Mouse (Mus musculus): Measurements from ENCODE around the gene AK157302. TPM values are rescaled to one million over a fixed set of nuclear protein-coding genes. Genes with fewer than 3 reads are reported as not detected.
A peak's percentile ranks its signal among the peaks of the same experiment; 100 is the strongest.

Gene AK157302
- polyA plus RNA-seq, 1 experiment from 2014 or later = 0.24 TPM

DNA sequence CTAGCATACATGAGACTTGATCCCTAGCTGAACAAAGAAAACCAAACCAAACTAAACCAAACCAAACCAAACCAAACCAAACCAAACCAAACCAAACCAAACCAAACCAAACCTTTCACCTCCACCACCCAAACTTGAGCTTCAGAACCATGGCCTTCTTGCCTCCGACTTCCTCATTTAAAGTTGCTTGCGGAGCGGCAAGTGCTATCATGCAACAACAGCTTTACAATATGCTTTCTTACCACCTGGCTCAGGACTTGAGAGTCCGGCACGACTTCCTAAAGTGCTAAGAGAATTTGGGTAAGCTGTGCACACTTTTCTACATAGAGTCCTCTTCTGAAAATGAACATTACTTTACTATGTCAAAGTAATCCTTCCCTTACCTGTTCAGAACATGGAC lies 7.3 kb downstream of the AK157302 start:
- Histone ChIP-seq H3K9ac (ENCODE audit: low read length) (no peak overlapping the region), H3K27me3 (ENCODE audit: control insufficient read depth, insufficient read depth, low read length) (no peaks in the 10 kb centered on the region), H3K4me3 (ENCODE audit: low read depth, low read length) (no peak overlapping the region), H3K4me2 (ENCODE audit: low read depth, severe bottlenecking) (no peak overlapping the region), H3K36me3 (ENCODE audit: control insufficient read depth, insufficient read depth, low read length) (no peaks in the 10 kb centered on the region), H3K4me1 (ENCODE audit: control insufficient read depth, insufficient read depth, low read length) (no peaks in the 10 kb centered on the region), H3K27ac (replicated peaks; ENCODE audit: low read depth, low read length) (no peak overlapping the region), H3K9me3 (ENCODE audit: control insufficient read depth, low read length) (no peaks in the 10 kb centered on the region)
- no peak for ATAC-seq (ENCODE audit: insufficient number of reproducible peaks, low FRiP score, low TSS enrichment, low read depth)
- 87% methylated on average over 5 of the region's 5 CpGs for WGBS
- no peak for DNase-seq (ENCODE audit: low spot score)

DNA sequence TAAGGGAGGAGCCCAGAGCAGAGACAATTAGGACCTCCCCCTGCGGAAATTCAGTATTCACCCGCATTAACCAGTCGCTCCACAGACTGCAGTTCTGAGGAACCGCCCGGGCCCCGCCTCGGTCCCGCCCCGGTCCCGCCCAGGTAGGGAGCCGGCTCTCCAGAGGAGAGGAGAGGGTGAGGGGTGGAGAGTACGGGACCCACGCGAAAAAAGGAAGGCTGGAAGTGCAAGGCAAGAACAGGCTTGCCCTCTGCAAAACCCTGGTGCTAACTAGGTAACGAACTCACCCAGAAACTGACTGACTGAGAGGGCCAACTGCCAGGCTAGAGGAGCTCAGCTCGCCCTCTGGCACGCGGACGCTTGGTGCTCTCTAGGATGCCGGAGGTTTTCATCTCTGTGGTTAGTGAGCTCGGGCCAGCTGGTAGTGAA lies 11.2 kb downstream of the AK157302 start:
- Histone ChIP-seq H3K4me3 (ENCODE audit: low read depth, low read length) (peak overlapping the region; percentile 62), H3K27ac (replicated peaks; ENCODE audit: low read depth, low read length) (peak overlapping the region; percentile 65; the same call in 1 of the 2 replicates), H3K36me3 (ENCODE audit: control insufficient read depth, insufficient read depth, low read length) (no peaks in the 10 kb centered on the region), H3K9ac (ENCODE audit: low read length) (peak overlapping the region; percentile 69), H3K27me3 (ENCODE audit: control insufficient read depth, insufficient read depth, low read length) (no peaks in the 10 kb centered on the region), H3K4me2 (ENCODE audit: low read depth, severe bottlenecking) (peak overlapping the region; percentile 51), H3K9me3 (ENCODE audit: control insufficient read depth, low read length) (no peaks in the 10 kb centered on the region), H3K4me1 (ENCODE audit: control insufficient read depth, insufficient read depth, low read length) (no peaks in the 10 kb centered on the region)
- ATAC-seq (ENCODE audit: insufficient number of reproducible peaks, low FRiP score, low TSS enrichment, low read depth) = peak; percentile 98
- peak; percentile 90 for DNase-seq (ENCODE audit: low spot score)
- 0% methylated on average over 21 of the region's 21 CpGs for WGBS

DNA sequence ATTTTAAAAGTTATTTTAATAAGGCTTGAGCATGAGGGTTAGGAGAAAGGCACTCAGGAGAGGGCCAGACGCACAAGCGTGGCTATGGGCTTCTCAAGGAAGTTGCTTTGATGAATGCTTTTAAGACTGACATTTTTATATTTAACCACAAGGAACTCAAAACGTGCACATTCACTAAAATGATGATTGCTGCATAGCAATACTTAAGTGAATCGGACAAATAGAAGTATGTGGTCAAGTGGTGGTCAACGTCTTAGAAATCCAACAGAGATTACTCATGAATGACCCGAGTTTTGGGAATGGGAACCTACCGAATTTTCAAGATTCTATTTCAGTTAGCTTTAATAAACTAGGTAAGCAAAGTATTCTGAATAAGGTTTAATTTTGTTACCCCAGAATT lies 35.1 kb downstream of the AK157302 start:
- no peaks in the 10 kb centered on the region for H3K27me3 ChIP-seq (ENCODE audit: control insufficient read depth, insufficient read depth, low read length)
- WGBS = 54% methylated on average over 7 of the region's 7 CpGs
- DNase-seq (ENCODE audit: low spot score) (no peak), ATAC-seq (ENCODE audit: insufficient number of reproducible peaks, low FRiP score, low TSS enrichment, low read depth) (no peak)
- H3K36me3 ChIP-seq (ENCODE audit: control insufficient read depth, insufficient read depth, low read length) = no peaks in the 10 kb centered on the region
- peak overlapping the region; percentile 77 for H3K4me3 ChIP-seq (ENCODE audit: low read depth, low read length)
- H3K9ac ChIP-seq (ENCODE audit: low read length) = no peak overlapping the region
- peak overlapping the region; percentile 40 for H3K4me2 ChIP-seq (ENCODE audit: low read depth, severe bottlenecking)
- H3K9me3 ChIP-seq (ENCODE audit: control insufficient read depth, low read length) = no peaks in the 10 kb centered on the region
- H3K4me1 ChIP-seq (ENCODE audit: control insufficient read depth, insufficient read depth, low read length) = no peaks in the 10 kb centered on the region
- H3K27ac ChIP-seq (replicated peaks; ENCODE audit: low read depth, low read length) = no peak overlapping the region

DNA sequence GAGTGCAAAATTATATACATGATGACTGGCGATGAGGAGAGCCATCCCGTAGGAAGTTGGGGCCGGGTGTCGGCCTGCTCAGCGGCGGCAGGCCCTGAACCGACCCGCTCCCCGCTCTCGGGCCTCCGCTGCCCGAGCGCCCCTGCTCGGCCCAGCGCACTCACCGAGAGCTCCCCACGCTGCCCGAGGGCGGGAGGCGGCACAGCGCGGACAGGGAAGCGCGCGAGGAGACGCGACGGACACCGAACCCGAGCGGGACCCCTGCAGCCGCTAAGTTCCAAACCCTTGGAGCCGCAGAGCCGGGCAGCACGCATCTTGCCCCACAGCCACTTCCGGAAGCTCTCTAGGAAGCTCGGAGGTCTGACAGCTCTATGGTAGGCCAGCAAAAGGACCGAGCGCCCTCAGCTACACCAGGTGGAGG lies 35.8 kb downstream of the AK157302 start, which contains the start of gene Zkscan8:
Gene Zkscan8, minus strand, starts transcription at position 340 of the 421 bp plus-strand sequence.
- peak within 1 kb of the TSS; percentile 77 for H3K4me3 ChIP-seq (ENCODE audit: low read depth, low read length)
- H3K9me3 ChIP-seq (ENCODE audit: control insufficient read depth, low read length) = no peaks in the 10 kb centered on the region
- peak within 1 kb of the TSS; percentile 94 for H3K27ac ChIP-seq (replicated peaks; ENCODE audit: low read depth, low read length)
- H3K36me3 ChIP-seq (ENCODE audit: control insufficient read depth, insufficient read depth, low read length) = no peaks in the 10 kb centered on the region
- peak within 1 kb of the TSS; percentile 44 for H3K4me2 ChIP-seq (ENCODE audit: low read depth, severe bottlenecking)
- peak; percentile 92 for DNase-seq (ENCODE audit: low spot score)
- peak within 1 kb of the TSS; percentile 99 for H3K9ac ChIP-seq (ENCODE audit: low read length)
- 0% methylated on average over 39 of the region's 39 CpGs for WGBS
- H3K4me1 ChIP-seq (ENCODE audit: control insufficient read depth, insufficient read depth, low read length) = no peaks in the 10 kb centered on the region
- peak; percentile 96 for ATAC-seq (ENCODE audit: insufficient number of reproducible peaks, low FRiP score, low TSS enrichment, low read depth)
- no peaks in the 10 kb centered on the region for H3K27me3 ChIP-seq (ENCODE audit: control insufficient read depth, insufficient read depth, low read length)

DNA sequence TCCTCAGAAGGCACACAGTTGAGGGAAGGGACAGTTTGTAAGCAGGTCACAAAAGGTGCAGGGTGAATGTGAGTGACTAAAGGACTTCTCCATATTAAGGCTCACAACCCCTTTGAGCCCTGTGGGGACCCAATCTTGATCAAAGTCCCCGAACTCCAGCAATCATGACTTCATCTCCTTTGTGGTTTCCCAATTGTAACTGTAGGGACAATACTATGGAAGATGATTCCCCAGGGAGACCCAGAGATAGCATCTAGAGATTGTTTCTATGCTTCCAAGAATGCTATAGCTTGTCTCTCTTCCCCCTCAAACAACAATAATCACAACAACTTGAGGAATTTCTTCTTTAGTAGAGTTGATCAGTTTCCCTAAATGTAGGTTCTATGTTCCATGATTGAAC lies 47.7 kb downstream of the AK157302 start, which contains the start of gene Olfr1366:
Gene Olfr1366, minus strand, starts transcription at position 101 of the 400 bp plus-strand sequence.
- no peak for ATAC-seq (ENCODE audit: insufficient number of reproducible peaks, low FRiP score, low TSS enrichment, low read depth)

More for the DNA sequence above, 47.7 kb downstream of the AK157302 start, which contains the start of gene Olfr1366:
- H3K27ac ChIP-seq (replicated peaks; ENCODE audit: low read depth, low read length) = no peak within 1 kb of the TSS
- H3K4me2 ChIP-seq (ENCODE audit: low read depth, severe bottlenecking) = no peak within 1 kb of the TSS
- DNase-seq (ENCODE audit: low spot score) = no peak
- no peaks in the 10 kb centered on the region for H3K9me3 ChIP-seq (ENCODE audit: control insufficient read depth, low read length)
- no peaks in the 10 kb centered on the region for H3K36me3 ChIP-seq (ENCODE audit: control insufficient read depth, insufficient read depth, low read length)
- WGBS = 76% methylated on average over 1 of the region's 1 CpGs
- H3K4me1 ChIP-seq (ENCODE audit: control insufficient read depth, insufficient read depth, low read length) = no peaks in the 10 kb centered on the region
- no peak within 1 kb of the TSS for H3K9ac ChIP-seq (ENCODE audit: low read length)
- no peak within 1 kb of the TSS for H3K4me3 ChIP-seq (ENCODE audit: low read depth, low read length)
- no peaks in the 10 kb centered on the region for H3K27me3 ChIP-seq (ENCODE audit: control insufficient read depth, insufficient read depth, low read length)

MicroRNAs within 50 kb of the gene (microRNA counts, 519-probe panel; counts per million panel counts)
- microRNA mmu-miR-1896 = 3,935 counts per million, percentile 57 among the panel's probes with 10 or more counts

Small RNAs within 50 kb of the gene (microRNA-seq; reads per million reads assigned to microRNA genes)
- gene Mir1896 = not detected

Other genes with a start within 250 kb of the AK157302 start
- not detected in 2 replicates for gene Gpx5, start 202.5 kb upstream of the AK157302 start, polyA plus RNA-seq (2014; fragmentation: Nextera tagmentation; extraction: Ambion mirVana)
- gene Gpx6, start 183.1 kb upstream of the AK157302 start, polyA plus RNA-seq (2014; fragmentation: Nextera tagmentation; extraction: Ambion mirVana) = 0.51 and 0.88 TPM in 2 replicates
- not detected in 2 replicates for gene Olfr1367, start 148.3 kb upstream of the AK157302 start, polyA plus RNA-seq (2014; fragmentation: Nextera tagmentation; extraction: Ambion mirVana)
- gene Zscan12, start 132.4 kb upstream of the AK157302 start, polyA plus RNA-seq (2014; fragmentation: Nextera tagmentation; extraction: Ambion mirVana) = 20.2 and 20.3 TPM in 2 replicates
- 94.2 and 97.2 TPM in 2 replicates for gene Zkscan3, start 92.5 kb upstream of the AK157302 start, polyA plus RNA-seq (2014; fragmentation: Nextera tagmentation; extraction: Ambion mirVana)
- gene Pgbd1, start 54.2 kb upstream of the AK157302 start, polyA plus RNA-seq (2014; fragmentation: Nextera tagmentation; extraction: Ambion mirVana) = 5.4 and 5.7 TPM in 2 replicates
- 22.0 and 25.6 TPM in 2 replicates for gene Zscan26, start 41.5 kb upstream of the AK157302 start, polyA plus RNA-seq (2014; fragmentation: Nextera tagmentation; extraction: Ambion mirVana)
- gene Nkapl, start 26.7 kb upstream of the AK157302 start, polyA plus RNA-seq (2014; fragmentation: Nextera tagmentation; extraction: Ambion mirVana) = 2.5 and 2.8 TPM in 2 replicates
- gene Zkscan4, start 16.3 kb upstream of the AK157302 start, polyA plus RNA-seq (2014; fragmentation: Nextera tagmentation; extraction: Ambion mirVana) = 2.5 and 2.9 TPM in 2 replicates
- 0.67 TPM in 1 of 2 replicates, not detected in the other for gene Gm10065, start 15.8 kb upstream of the AK157302 start, polyA plus RNA-seq (2014; fragmentation: Nextera tagmentation; extraction: Ambion mirVana)
- gene Gm11273, start 6.2 kb downstream of the AK157302 start, polyA plus RNA-seq (2014; fragmentation: Nextera tagmentation; extraction: Ambion mirVana) = 2.5 and 4.0 TPM in 2 replicates
- 9.6 and 13.1 TPM in 2 replicates for gene Zkscan8, start 35.9 kb downstream of the AK157302 start, polyA plus RNA-seq (2014; fragmentation: Nextera tagmentation; extraction: Ambion mirVana)
- gene Olfr1366, start 47.6 kb downstream of the AK157302 start, polyA plus RNA-seq (2014; fragmentation: Nextera tagmentation; extraction: Ambion mirVana) = 0.09 and 0.21 TPM in 2 replicates
- 0.05 TPM in 1 of 2 replicates, not detected in the other for gene Olfr1535, start 64.7 kb downstream of the AK157302 start, polyA plus RNA-seq (2014; fragmentation: Nextera tagmentation; extraction: Ambion mirVana)
- not detected in 2 replicates for gene Olfr1364, start 86.5 kb downstream of the AK157302 start, polyA plus RNA-seq (2014; fragmentation: Nextera tagmentation; extraction: Ambion mirVana)
- not detected in 2 replicates for gene Olfr1362, start 118.8 kb downstream of the AK157302 start, polyA plus RNA-seq (2014; fragmentation: Nextera tagmentation; extraction: Ambion mirVana)
- gene Olfr11, start 147.3 kb downstream of the AK157302 start, polyA plus RNA-seq (2014; fragmentation: Nextera tagmentation; extraction: Ambion mirVana) = not detected in 2 replicates
- not detected in 2 replicates for gene Olfr1361, start 168.2 kb downstream of the AK157302 start, polyA plus RNA-seq (2014; fragmentation: Nextera tagmentation; extraction: Ambion mirVana)
- gene Olfr1360, start 182.2 kb downstream of the AK157302 start, polyA plus RNA-seq (2014; fragmentation: Nextera tagmentation; extraction: Ambion mirVana) = not detected in 2 replicates
- gene Olfr1359, start 202.9 kb downstream of the AK157302 start, polyA plus RNA-seq (2014; fragmentation: Nextera tagmentation; extraction: Ambion mirVana) = not detected in 2 replicates
- gene Hist1h2bl, start 220.9 kb downstream of the AK157302 start, polyA plus RNA-seq (2014; fragmentation: Nextera tagmentation; extraction: Ambion mirVana) = 2.2 and 2.9 TPM in 2 replicates
- gene Hist1h2ai, start 221.2 kb downstream of the AK157302 start, polyA plus RNA-seq (2014; fragmentation: Nextera tagmentation; extraction: Ambion mirVana) = 16.9 and 20.4 TPM in 2 replicates
- gene Hist1h3h, start 222.4 kb downstream of the AK157302 start, polyA plus RNA-seq (2014; fragmentation: Nextera tagmentation; extraction: Ambion mirVana) = 13.2 and 15.5 TPM in 2 replicates
- gene Hist1h2bm, start 226.8 kb downstream of the AK157302 start, polyA plus RNA-seq (2014; fragmentation: Nextera tagmentation; extraction: Ambion mirVana) = 7.6 and 9.2 TPM in 2 replicates
- gene Hist1h4j, start 239.8 kb downstream of the AK157302 start, polyA plus RNA-seq (2014; fragmentation: Nextera tagmentation; extraction: Ambion mirVana) = 1.1 and 1.7 TPM in 2 replicates

Measured in limb, embryonic 11.5 days (tissue).